Mouse (Mus musculus): ENCODE measurements around the gene Ell2.

The Ell2 gene

GRCm38 (mm10) chr13:75733594-75734161 lies 27.1 kb downstream of the Ell2 start:
- DNase-seq = no peak

GRCm38 (mm10) chr13:75734231-75734630 lies 27.7 kb downstream of the Ell2 start:
- DNase-seq = no peak

GRCm38 (mm10) chr13:75735606-75736005 lies 29.0 kb downstream of the Ell2 start:
- DNase-seq = no peak

DNA sequence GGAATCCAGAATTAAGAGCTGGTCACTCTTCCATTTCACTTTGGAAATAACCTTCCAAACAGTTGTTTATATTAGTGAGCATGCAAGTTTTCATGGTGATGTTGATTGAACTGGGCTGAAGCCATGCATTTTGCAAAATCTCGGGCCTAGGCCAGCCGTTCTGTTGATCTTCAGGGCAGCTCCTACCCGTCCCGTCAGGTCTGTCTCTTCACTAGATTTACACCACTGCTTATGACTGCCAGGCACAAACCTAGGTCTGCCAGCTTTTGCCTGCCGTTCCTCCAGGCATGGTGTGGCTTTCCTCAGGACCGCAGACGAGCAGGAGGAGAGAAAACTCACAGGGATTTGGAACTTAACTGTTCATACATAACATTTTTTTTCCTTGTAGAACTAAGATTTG lies 31.4 kb downstream of the Ell2 start:
- DNase-seq = no peak

GRCm38 (mm10) chr13:75738536-75738935 lies 32.0 kb downstream of the Ell2 start:
- DNase-seq = no peak

DNA sequence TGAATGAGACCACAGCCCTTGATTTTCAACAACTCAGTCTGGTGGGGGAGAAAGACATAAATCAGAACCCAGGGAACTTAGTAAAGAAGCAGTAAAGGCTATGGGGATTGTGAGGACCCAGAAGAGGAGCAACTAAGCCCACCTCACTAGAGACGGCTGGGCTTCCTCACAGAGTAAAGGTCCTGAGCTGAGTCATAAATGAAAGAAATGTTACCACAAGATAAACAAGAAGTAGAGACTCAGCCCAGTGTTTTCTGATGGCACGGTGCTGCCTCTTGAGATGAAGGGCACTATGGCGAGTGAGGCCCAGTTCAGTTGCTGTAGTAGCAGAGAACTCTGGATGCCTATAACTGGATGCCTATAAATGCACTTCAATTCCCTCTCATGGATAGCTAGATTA lies 32.4 kb downstream of the Ell2 start:
- DNase-seq = no peak

GRCm38 (mm10) chr13:75740018-75740417 lies 33.5 kb downstream of the Ell2 start:
- DNase-seq = no peak

GRCm38 (mm10) chr13:75741119-75741518 lies 34.6 kb downstream of the Ell2 start:
- DNase-seq = no peak

- DNase-seq = no peak
Measured at GRCm38 (mm10) chr13:75741736-75742729, 35.5 kb downstream of the Ell2 start.

DNA sequence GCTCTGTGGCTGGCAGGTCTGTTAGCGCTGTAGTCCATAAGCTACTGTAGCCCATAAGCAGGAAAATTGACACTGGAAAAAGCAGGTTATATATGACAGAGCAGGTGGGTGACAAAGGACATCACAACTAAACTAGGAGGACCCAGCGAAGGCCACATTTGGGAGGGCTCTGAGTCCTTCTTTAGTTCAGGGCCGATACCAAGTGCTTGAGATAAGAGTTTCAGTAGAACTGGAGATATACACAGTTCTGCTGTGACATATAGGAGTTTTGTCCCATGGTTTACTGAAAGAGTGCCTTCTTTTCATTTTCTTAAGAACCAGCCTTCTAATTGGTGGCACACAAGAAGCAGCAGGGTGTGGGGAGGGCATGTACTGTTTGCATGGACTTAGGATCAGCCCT lies 36.4 kb downstream of the Ell2 start:
- no peak for DNase-seq

DNA sequence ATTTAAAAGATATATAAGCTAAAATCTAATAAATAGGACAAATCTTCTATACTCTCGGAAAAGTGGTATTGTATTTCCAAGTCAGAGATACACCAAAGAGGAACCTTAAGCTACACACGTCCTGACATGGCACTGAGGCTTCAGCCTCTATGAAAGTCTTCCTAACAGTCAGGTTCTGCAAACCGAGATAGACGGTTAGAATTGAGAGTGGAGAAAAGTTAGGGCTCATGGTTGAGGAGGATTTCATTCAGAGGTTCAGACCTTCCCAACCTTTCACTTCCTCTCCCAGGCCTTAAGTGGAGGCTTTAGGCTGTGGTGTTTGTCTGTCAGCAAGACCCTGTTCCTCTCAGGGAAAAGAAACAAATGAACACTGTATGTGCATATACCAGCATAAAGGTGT lies 37.5 kb downstream of the Ell2 start:
- no peak for DNase-seq

GRCm38 (mm10) chr13:75745328-75745727 lies 38.8 kb downstream of the Ell2 start:
- no peak for DNase-seq

GRCm38 (mm10) chr13:75747265-75747664 lies 40.7 kb downstream of the Ell2 start:
- no peak for DNase-seq

GRCm38 (mm10) chr13:75748685-75749084 lies 42.1 kb downstream of the Ell2 start:
- DNase-seq = no peak

- DNase-seq = no peak
Measured at GRCm38 (mm10) chr13:75750785-75751184, 44.2 kb downstream of the Ell2 start.

- DNase-seq = no peak
Measured at GRCm38 (mm10) chr13:75752216-75752938, 45.8 kb downstream of the Ell2 start.

- DNase-seq = no peak
Measured at GRCm38 (mm10) chr13:75754398-75754797, 47.8 kb downstream of the Ell2 start.

DNA sequence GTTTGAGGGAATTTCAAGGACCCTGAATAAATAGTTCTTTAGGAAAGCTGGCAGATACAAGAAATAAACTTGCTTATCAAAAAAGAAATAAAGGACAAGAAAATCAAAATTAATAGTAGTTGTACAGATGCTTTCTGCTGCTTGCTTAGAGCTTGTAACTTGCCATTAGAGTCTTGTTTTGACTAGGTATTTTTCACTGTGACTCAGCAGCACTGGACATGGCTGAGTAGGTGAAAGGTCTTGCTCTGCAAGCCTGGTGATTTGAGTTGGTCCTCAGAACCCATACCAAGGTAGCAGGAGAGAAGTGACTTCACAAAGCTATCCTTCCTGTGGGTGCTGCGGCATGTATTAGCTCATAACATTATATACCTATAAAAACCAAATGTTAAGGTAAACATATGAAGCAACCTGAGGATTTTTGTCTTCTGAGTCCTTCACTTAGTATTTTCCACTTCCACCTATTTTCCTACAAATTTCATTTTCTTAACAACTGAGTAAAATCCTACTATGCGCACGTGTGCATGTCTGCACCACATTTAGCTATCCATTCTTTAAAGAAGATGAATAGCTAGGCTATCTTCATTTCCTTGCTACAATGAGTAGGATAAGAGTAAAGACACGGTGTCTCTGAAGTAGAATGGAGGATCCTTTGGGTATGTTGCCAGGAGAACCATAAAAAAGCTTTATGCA lies 54.4 kb downstream of the Ell2 start:
- DNase-seq = no peak

GRCm38 (mm10) chr13:75762759-75763158 lies 56.2 kb downstream of the Ell2 start:
- DNase-seq = no peak

DNA sequence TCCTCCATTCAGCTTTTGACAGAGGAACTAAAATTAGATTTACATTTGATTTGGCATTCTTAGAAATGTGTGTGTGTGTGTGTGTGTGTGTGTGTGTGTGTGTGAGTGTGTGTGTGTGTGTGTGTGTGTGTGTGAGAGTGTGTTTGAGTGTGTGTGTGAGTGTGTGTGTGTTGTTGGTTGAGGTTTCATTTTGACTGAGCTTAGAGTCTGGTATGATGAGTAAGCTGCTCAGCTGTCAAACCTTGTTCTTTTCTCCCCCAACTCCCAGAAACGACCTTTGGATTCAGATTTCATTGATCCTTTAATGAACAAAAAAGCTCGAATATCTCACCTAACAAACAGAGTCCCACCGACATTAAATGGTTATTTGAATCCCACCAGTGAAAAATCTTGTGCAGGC lies 56.7 kb downstream of the Ell2 start:
- no peak for DNase-seq

GRCm38 (mm10) chr13:75765742-75766141 lies 59.2 kb downstream of the Ell2 start:
- no peak for DNase-seq

GRCm38 (mm10) chr13:75766238-75766637 lies 59.7 kb downstream of the Ell2 start:
- no peak for DNase-seq

DNA sequence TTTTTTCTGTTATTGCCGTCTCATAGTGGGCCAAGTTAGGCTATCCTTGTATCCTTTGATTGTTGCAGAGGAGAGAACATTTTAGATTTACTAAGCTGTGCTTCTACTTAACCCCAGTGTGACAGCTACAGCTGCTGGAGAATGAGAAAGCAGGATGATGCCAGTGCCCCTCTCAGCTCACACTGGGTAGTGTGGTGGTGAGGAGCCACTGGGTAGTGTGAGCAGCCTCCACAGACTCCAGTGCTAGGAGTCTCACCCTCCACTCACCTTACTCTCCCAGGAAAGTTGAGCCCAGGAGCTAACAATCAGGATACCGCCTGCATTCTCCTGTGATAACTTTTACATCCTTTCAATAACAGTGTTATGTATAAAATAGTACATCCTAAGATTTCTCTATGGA lies 60.4 kb downstream of the Ell2 start:
- DNase-seq = no peak

All from thymus, postnatal 4 days (tissue).